Mouse (Mus musculus) cerebral cortex, adult 2 months (tissue): ENCODE data around the gene Prss56.

Experiments used
- WGBS: fragments of 180-500 bp; shearing (Covaris S2); methylation state at CpG from one replicate; pipeline ENCODE4 v1.1.7; 2018; 5-methylcytosine and 5-hydroxymethylcytosine counted together

Gene Prss56

DNA sequence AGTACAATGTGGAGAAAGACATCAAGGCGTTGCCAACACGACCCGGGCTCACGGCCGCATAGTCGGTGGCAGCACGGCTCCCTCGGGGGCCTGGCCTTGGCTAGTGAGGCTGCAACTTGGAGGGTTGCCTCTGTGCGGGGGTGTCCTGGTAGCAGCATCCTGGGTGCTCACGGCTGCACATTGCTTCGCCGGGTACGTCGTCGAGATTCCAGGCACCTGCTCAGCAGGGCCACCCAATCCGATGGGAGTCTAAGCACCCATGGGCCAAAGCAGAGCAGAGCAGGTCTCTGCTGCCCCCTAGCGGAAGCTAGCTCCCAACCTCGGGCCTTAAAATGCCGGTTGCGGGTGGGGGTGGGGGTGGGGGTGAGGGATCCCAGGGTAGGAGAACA is 1.6 kb downstream of the Prss56 start:
- WGBS = 8% methylated on average over 20 of the region's 20 CpGs

DNA sequence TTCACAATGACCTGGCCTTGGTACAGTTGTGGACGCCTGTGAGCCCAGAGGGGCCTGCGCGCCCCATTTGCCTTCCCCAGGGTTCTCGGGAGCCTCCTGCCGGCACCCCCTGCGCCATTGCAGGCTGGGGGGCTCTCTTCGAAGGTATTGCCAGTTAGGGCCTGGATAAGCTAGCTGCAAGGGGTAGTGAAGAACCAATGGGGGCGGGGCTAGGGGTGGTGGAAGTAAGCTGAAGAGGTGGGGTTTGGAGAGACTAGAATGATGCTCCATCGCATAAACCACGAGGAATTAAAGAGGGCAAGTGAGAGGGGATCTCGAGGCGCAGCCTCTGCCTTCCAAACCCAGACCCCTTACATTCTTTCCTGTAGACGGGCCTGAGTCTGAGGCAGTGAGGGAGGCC is 2.4 kb downstream of the Prss56 start:
- 41% methylated on average over 13 of the region's 13 CpGs for WGBS

DNA sequence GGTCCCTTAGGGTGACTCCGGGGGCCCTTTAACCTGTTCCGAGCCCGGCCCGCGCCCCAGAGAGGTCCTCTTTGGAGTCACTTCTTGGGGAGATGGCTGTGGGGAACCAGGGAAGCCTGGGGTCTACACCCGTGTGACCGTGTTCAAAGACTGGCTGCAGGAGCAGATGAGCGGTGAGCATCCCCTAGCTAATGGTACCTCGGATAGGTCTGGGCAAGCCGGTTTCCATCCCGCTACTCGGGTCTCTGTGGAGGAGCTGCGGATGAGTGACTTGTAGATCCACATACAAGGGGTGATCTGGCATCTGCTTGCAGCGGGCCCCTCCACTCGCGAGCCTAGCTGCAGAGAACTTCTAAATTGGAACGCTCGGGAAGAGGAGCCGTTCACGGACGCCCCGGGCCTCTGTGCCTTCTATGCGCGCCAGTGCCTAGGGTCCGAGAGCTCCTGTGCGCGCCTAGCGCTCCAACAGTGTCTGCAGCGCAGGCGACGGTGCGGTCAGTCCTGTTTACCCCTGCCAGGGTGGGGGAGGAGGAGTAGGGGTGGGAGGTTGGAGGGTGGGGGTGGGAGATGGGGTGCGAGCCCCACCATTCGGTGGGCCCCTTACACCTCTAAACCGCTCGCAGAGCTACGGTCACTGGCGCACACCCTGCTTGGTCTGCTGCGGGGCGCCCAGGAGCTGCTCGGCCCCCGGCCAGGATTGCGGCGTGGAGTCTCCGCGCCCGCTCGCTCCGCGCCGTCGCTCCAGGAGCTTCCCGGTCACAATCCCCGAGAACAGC is 3.3 kb downstream of the Prss56 start:
- WGBS = 6% methylated on average over 54 of the region's 54 CpGs

DNA sequence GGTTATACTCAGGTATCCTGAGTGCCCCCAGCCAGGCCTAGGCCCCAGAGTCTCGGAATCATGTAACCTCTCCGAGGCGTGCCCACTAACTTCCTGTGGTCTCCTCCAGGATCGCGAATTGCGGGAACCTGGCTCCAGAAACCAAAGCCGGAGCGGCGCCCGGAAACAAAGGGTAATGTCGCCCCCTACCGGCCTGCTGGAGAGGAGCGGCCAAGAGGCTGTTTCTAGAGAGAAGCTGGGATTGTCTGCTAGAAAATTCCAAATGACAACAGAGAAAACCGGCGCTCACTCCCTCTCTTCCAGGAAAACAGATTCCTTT is 3.9 kb downstream of the Prss56 start:
- under 1% methylated on average over 15 of the region's 15 CpGs for WGBS

DNA sequence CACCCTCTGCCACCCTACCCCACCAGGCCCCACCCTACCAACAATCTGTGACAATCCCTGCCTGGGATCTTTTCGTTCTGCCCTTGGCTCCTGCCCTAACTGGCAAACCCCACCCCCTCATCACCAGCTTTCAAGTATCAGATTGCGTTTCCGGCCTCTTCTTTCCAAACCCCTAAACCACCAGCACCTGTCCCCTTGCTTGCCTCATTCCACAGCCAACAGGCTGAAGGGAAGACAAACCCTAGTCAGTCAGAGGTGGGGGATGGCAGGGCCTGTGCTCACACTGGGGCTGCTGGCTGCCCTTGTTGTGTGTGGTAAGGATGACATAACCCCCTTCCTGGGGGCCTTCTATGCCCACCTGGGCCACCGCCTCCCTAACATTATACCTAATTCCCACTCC is 7.3 kb downstream of the Prss56 start, which contains the start of gene Chrnd:
TSS of gene Chrnd (plus strand) at position 179 of the 400 bp plus-strand sequence.
- 50% methylated on average over 4 of the region's 4 CpGs for WGBS

DNA sequence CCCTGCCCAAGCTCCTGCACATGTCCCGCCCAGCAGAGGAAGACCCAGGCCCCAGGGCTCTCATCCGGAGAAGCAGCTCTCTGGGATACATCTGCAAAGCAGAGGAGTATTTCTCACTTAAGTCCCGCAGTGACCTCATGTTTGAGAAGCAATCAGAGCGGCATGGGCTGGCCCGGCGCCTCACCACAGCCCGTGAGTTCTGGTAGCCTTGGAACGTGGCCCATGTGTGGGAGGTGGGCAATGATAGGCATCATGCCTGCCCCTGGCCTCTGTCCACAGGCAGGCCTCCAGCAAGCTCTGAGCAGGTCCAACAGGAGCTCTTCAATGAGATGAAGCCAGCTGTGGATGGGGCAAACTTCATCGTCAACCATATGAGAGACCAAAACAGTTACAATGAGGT is 14.2 kb downstream of the Prss56 start:
- 77% methylated on average over 9 of the region's 9 CpGs for WGBS

DNA sequence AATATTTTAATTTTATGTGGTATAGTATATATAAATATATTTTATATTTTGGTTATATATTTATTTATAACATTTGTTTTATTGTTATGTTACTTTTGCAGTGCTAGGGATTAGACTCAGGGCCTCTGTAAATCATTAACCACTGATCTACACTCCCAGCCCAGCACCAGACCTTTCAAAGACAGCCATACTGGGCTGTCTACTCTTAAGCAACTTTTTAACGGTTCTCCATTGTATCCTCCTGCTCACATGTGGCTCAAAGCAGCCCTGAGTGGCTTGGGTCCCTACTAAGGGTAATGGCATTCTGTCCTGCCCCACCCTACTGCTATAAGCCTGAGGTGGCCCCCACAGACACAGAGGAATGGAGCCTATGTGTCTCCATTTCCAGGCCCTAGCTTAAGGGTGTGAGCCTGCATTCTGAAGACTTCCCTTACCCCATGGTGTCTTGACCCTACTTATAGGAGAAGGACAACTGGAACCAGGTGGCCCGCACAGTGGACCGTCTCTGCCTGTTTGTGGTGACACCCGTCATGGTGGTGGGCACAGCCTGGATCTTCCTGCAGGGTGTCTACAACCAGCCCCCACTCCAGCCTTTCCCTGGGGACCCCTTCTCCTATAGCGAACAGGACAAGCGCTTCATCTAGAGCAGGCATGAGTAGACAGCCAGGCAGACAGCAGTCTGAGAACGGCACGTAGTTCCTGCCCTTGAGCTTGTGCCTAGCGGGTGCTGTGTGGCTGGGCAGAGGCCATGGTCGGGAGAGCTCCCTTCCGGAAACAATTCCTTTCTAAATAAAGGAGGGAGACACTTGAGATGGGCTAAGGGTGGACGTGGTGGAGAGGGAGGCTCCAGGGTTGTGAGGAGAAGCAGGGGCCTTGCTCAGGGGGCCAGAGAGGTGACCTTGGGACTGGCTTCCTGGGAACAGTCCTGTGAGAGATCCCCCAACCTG is 15.3 kb downstream of the Prss56 start:
- WGBS = 82% methylated on average over 12 of the region's 12 CpGs

DNA sequence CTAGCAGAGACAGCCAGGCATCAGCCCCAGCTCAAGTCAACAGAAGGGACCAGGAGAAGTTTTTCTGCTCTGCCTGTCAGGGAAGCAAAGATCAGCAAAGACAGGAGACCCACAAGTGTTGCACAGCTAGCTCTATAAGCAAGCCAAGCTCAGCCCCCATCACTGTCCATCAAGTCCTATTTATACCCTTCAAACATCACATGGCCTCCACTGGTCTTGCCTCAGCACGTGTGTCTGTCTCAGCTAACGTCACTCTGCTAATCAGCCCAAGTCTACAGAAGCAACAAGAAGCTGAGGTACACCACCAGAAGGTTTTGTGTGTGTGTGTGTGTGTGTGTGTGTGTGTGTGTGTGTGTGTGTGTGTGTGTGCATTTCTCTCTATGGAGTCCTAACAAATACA is 17.7 kb downstream of the Prss56 start:
- 35% methylated on average over 2 of the region's 2 CpGs for WGBS

DNA sequence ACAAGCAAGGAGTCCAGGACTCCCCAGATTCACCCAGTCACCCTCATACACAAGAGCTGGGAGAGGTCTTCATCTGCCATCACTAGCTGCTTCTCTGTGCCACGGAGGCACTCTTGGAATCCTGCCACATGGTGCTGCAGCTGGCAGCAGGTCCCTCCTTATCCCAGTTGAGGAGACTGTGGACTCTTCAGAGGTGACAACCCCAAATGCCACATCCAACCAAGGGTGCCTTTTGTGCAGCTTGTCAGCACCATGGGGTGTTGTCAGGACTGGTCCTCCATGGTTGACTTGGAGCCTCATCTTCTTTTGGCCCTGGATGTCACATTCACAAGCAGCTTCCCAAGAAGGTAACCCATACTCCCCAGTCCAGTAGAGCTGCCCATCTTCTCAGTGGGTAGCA is 18.7 kb downstream of the Prss56 start:
- WGBS = 52% methylated on average over 1 of the region's 1 CpGs

DNA sequence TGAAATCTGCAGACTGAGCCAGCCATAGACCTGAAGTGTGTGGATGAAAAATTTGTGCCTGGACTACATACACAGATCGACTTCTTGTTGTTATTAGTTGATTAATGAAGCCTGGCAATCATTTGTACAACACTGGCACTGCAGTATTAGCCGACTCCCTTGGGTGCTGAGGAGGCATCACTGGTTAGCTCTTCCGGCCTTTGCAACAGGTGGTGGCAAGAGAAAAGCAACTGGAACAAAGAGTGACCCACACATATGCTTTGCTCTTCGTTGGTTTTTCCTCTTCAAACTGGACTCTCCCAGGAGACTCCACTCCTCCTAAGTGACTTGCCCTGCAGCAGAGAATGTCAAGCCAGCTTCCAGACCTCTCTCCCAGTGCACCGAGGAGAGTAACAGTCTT is 20.7 kb downstream of the Prss56 start:
- WGBS = 85% methylated on average over 5 of the region's 5 CpGs

DNA sequence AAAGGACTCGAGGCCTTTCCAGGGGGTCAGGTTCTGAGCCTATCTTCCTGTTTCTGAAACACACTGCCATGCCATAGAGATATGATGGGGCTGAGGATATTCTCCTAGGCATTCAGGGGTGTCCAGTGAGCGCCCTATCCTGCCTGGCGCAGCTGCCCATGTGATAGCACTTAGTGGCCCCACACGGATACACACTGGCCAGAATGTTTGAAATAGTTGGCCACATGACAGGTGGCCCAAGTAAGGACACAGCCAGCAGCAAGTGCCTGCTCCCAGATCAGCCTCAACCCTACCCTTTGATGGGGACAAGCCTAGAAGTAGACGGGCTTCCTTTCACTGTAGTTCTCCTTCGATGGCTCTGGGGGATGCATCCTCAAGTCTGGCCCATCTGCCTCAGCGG is 21.4 kb downstream of the Prss56 start, which contains the start of gene Chrng:
TSS of gene Chrng (plus strand) at position 193 of the 400 bp plus-strand sequence.
- WGBS = 91% methylated on average over 7 of the region's 7 CpGs

DNA sequence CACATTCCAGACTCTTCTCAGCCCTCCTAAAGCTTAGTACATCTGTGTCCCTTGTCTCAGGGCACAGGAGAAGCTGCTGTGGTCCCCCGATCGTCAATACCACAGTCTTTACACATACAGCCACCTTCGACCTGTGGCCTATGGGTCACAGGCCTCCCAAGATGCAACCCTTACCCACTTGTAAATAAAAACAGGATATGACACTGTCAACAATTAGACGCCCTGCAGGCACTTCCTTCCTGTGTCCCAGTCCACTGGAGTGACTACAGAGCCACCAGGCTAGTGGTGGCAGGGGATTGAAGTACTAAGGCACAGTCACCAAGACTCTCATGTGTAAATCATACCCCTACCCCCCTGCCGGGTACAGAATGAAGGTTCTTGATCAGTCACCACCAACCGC is 21.9 kb downstream of the Prss56 start:
- WGBS = 80% methylated on average over 6 of the region's 6 CpGs

DNA sequence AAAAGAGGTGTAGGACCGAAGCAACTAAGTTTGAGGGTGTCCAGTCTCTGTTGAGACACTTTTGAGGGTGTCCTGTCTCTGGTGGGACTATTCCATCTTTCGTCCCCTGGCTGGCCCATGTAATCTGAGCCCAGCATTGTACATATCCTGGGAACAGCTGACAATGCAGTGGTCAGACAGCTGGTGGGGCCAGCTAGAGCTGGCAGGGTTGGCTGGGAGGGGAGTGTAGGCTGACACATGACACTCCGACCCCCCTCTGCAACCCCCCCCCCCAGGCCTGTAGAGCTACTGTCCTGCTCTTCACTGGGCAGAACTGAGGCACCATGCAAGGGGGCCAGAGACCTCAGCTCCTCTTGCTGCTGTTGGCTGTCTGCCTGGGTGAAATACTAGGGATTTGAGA is 22.4 kb downstream of the Prss56 start:
- WGBS = 61% methylated on average over 3 of the region's 3 CpGs

DNA sequence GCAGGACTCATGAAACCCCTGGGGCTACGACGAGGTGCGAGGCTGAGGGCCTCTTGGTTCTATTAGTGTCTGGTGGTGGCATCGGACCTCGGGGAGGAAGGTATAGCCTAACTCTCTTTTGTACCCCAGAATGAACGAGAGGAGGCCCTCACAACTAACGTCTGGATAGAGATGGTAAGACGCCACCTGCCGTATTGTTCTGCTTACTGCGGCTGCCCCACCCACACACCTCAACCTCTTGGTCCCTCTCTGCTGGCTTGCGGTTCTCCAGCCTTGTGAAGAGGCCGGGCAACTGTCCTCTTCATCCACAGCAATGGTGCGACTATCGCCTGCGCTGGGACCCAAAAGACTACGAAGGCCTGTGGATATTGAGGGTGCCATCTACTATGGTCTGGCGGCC is 23.2 kb downstream of the Prss56 start:
- 40% methylated on average over 17 of the region's 17 CpGs for WGBS

DNA sequence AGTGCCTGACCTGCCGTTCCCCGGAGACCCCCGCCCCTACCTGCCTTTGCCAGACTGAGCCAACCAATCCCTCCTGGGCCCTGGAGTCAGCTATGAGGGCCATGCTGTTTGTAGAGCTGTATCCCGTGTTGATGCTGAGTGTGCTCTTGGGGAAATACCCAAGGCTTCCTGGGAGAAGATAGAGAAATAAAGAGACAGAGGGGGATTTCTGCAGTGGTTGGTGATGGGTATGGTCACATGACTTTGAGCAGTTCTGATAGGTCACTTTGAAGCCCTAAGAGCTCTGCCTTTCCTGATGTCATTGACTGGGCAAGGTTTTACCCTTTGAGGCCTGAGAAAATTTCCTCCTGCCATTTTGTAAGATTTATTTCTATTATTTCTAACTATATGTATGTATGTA is 28.3 kb downstream of the Prss56 start:
- 89% methylated on average over 4 of the region's 4 CpGs for WGBS

DNA sequence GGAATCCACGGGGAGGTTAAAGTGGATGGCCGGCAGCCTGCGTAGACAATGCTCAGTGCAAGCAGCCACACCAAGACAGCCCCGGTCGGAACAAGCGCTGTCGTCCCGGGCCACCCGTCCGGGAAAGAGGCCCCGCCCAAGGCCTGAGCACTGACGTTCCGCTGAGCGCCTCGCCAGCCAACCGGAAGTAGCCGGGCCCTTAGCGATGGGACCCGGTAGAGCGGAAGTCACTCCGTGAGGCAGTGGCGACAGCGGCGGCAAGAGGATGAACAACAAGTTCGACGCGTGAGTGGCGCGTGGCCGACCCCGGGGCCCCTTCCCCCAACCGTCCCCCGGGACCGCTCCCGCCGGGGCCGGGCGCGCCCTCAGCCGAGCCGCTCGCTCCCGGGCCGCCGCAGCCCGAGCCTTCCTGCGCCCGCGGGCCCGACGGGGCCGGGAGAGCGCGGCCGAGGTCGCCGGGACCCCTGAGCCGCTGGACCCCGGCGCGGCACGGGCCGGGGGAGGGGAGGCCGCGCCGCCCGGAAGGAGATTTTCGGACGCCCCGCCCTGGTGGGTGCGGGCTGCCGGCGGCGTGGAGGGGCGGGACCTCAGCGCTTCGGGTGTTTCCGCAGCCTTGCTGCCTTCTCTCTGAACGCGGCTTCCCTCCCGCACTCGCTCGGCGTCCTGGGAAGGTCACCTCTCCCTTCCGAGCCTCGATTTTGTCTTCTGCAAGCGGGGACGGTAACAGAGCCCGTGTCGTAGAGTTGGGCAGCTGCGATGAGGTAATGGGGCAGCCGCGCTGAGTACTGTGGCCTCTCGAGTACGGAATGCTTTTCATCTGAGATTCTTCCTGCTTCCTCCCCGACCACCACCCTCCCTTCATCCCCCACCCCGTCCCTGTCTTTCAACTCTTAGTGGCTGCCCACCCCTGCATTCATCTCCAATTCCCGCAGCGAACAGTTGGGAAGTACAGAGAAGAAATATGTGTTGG is 30.9 kb downstream of the Prss56 start, which contains the start of gene Eif4e2:
TSS of gene Eif4e2 (plus strand) at position 180 of the 970 bp plus-strand sequence.
- under 1% methylated on average over 95 of the region's 99 CpGs for WGBS

DNA sequence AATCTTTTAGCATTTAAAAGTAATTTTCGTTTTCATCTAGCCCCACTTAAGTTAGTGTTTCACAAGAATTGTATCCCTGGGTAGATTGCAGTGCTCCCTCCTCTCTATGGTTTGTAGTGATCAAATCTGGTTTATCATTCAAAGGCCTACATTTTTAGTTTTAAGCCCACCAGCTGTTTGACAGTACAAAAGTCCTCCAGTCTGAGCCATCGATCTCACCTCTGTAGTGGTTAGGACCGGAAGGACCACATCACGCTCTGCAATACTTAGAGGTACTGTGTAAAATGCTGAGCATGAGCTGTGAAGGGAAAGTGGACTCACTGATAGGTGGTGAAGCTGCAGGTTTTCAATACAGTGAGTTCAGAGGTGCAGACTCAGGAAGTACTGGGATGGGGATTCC is 31.6 kb downstream of the Prss56 start:
- 12% methylated on average over 4 of the region's 4 CpGs for WGBS

DNA sequence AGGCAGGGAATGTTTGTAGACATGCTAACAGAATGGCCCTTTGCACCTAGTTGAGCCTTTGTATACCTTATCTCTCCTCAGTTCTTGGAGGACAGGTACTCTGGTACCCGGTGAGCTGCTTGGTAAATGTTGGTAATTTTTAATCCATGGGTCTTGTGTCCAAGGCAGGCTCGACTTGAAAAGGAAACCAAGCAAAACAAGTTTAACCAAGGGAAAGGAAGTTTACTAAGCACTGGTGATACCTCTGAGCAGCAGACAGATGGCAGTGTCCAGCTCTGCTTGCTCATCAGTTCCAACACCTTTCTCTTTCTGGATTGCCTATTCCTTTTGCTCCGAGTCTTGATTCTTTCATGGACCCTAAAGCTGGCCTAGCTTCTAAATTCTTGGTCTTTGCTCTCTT is 34.8 kb downstream of the Prss56 start:
- 33% methylated on average over 3 of the region's 3 CpGs for WGBS

DNA sequence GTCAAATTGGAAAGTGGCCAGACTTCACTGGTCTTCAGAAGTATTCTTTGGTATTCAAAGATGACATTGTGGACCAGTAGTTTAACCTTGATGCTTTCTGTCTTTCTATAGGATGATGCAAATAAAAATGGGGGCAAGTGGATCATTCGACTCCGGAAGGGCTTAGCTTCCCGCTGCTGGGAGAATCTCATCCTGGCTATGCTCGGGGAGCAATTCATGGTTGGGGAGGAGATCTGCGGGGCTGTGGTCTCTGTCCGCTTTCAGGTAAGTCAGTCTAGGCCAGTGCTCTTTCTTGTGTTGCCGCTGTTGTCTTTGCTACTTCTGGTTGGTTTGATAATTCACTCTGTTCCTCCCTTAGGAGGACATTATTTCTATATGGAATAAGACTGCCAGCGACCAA is 42.6 kb downstream of the Prss56 start:
- 97% methylated on average over 8 of the region's 8 CpGs for WGBS

DNA sequence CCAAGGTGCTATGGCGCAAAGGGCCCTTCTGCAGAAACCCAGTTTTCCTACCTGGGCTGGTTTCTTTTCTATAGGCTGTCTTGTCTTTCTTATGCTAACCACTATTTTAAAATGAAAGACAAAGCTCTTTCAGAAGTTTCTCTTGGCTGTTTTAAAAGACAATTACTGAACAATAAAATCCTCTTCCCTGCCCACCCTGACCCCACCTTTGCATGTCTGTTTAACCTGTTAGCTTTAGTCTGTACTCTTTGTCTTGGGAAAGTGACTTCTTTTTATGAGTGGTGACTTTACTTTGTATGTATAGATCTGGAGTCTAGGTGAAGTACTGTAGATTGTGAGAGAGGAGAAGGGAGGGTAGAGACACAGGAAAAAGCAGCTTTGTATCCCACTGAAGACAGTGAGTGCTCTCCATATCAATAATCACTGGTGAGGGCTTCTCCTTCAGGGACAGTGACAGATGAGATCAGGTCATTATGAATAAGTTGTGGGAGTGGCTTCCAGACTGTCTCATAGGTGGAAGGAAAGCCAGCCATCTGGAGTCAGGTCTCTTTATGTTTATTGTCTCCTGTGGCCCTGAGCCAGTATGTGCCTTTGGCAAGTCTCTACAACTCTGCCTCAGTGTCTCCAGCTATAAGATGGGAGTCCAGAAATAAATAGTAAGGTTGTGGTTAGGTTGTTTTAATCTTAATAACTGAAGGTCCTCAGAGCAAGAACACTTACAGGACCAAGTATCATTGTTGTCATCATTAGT is 43.5 kb downstream of the Prss56 start:
- 96% methylated on average over 1 of the region's 1 CpGs for WGBS

DNA sequence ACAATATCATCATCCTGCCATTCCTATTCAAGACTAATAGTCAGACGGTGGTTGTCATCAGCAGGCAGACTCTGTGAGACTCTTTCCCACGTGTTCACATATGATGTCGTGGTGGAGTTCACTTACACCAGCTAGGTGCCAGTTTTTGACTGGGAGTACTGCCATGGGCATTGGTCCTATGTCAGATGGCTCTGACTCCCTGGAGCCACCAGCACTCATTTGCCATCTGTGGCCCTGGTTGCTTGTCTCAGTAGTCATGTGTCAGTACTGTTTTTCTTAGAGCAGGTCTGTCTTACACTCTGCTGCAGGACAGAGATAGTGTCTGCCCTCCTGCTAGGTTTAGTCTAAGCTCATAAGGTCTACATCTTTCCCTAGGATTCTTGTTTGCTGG is 44.0 kb downstream of the Prss56 start:
- WGBS = 67% methylated on average over 3 of the region's 3 CpGs
